Mouse (Mus musculus) forebrain, postnatal 0 days (tissue): ENCODE results near the gene Ext2. TPM values are rescaled to one million over a fixed set of nuclear protein-coding genes. Genes with fewer than 3 reads are reported as not detected.

Experiments
- ATAC-seq: fragments of 200-750 bp; cut with Nextera tagmentation; 2 replicates; pipeline ENCODE4 v1.8.0; 2017; ENCODE audit warnings: mild to moderate bottlenecking, moderate library complexity
- DNase-seq: peaks from one replicate; pipeline ENCODE4 v3.0.0-alpha.2; 2015
- H3K27ac ChIP-seq: fragments of 300-500 bp; sonication (generic); 2 replicates; pipeline ENCODE4 v1.5.1; 2014; ENCODE audit warnings: low read depth, mild to moderate bottlenecking, antibody characterized with exemption, low read length, moderate library complexity, mixed read lengths
- H3K27me3 ChIP-seq: fragments of 300-500 bp; sonication (generic); 2 replicates; pipeline ENCODE4 v1.6.1; 2014; ENCODE audit warnings: mild to moderate bottlenecking, low read length, mixed read lengths; ENCODE audit not compliant: insufficient read depth
- H3K36me3 ChIP-seq: fragments of 300-500 bp; sonication (generic); 2 replicates; pipeline ENCODE4 v1.6.1; 2014; ENCODE audit warnings: mild to moderate bottlenecking, moderate library complexity; ENCODE audit not compliant: insufficient read depth
- H3K4me1 ChIP-seq: fragments of 300-500 bp; sonication (generic); 2 replicates; pipeline ENCODE4 v1.6.1; 2014; ENCODE audit warnings: antibody characterized with exemption; ENCODE audit not compliant: insufficient read depth
- H3K4me2 ChIP-seq: fragments of 300-500 bp; sonication (generic); 2 replicates; pipeline ENCODE4 v1.6.1; 2014; ENCODE audit warnings: low read depth, mild to moderate bottlenecking, moderate library complexity
- H3K4me3 ChIP-seq: fragments of 300-500 bp; sonication (generic); 2 replicates; pipeline ENCODE4 v1.5.1; 2014; ENCODE audit warnings: low read depth, low read length, mixed read lengths
- H3K9ac ChIP-seq: fragments of 300-500 bp; sonication (generic); 2 replicates; pipeline ENCODE4 v1.6.1; 2014; ENCODE audit warnings: mild to moderate bottlenecking
- H3K9me3 ChIP-seq: fragments of 300-500 bp; sonication (generic); 2 replicates; pipeline ENCODE4 v1.6.1; 2016; ENCODE audit warnings: low read length
- CTCF ChIP-seq: sonication (generic); IDR thresholded peaks from 2 replicates; pipeline ENCODE4 v1.5.1; 2016; ENCODE audit warnings: antibody characterized with exemption, control low read depth, low read depth
- WGBS: fragments of 180-500 bp; shearing (Covaris S2); extraction: QIAGEN DNeasy Blood & Tissue Kit; methylation state at CpG from one replicate; pipeline ENCODE4 v1.1.7; 2014; 5-methylcytosine and 5-hydroxymethylcytosine counted together
- polyA plus RNA-seq: library from polyadenylated mRNA; unstranded; fragments of >200 nt; fragmentation: Nextera tagmentation; extraction: Ambion mirVana; gene quantifications from 2 replicates; pipeline ENCODE4 v1.2.1, GENCODE M21; 2015
- total RNA-seq: library from RNA; depleted of rRNA; stranded (reverse); fragments of >200 nt; gene quantifications from 2 replicates; pipeline ENCODE4 v1.2.3, GENCODE M21; 2014

The Ext2 gene
- total and polyA plus RNA-seq, 2 experiments from 2014 or later, result 37.7 to 68.6 TPM

DNA sequence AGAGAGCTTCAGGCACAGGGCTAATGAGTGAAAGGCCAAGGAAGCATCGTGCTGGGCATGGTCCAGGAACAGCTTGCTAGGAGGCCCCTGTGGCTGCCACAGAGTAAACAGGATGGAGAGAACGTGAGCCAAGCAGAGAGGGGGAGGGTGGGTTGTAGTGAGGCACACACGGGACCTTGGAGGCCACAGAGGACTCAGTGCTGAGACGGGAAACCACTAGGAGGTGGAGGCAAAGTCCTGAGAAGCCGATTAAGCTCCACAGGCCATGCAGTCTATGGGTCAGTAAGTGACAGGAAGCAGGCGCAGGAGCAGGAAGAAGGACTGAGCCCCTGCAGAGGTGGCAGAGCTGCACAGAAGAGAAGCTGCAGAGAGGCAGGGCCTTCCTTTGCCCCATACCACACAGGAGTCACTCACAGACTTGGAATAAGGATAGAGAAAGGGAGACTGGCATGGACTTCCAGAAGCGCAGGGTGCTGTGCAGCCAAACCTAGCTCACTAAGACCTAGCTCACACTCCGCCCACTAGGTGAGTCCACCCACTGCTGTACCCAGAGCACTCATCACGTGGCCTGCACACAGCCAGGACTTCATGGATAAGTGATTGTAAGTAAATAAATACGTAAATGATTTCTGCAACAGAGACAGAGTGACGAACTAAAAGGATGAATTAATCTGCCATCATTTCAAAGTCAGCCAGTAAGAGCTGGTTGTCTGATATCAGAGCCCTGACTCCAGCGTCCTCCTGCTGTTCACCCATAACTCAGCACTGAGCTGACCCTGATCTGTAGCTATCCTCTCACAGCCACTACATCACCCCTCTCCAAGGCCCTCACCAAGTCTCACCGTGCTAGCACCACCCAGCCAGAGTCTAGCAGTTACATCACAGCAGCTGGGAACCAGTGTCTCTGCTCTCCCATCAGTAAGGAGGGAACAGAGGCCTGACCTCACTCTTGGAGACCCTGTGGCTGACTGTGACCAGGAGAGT, 30.6 kb downstream of the Ext2 start:
- Histone ChIP-seq H3K9ac (no peak overlapping the region), H3K9me3 (no peaks in the 10 kb centered on the region), H3K4me3 (no peak overlapping the region), H3K27me3 (no peaks in the 10 kb centered on the region), H3K4me1 (no peaks in the 10 kb centered on the region), H3K36me3 (peaks cover 54% of the 10 kb centered on the region), H3K27ac (no peak overlapping the region), H3K4me2 (no peak overlapping the region)
- ATAC-seq (peak; percentile 79), DNase-seq (peak; percentile 30)
- WGBS, result 62% methylated on average over 13 of the region's 13 CpGs
- TF ChIP-seq CTCF, result no peak

GRCm38 (mm10) chr2:93790798-93791345, 31.5 kb downstream of the Ext2 start:
- Histone ChIP-seq H3K36me3 (peaks cover 48% of the 10 kb centered on the region), H3K9me3 (no peaks in the 10 kb centered on the region), H3K27ac (no peak overlapping the region), H3K4me1 (no peaks in the 10 kb centered on the region), H3K27me3 (no peaks in the 10 kb centered on the region), H3K9ac (no peak overlapping the region), H3K4me2 (no peak overlapping the region), H3K4me3 (no peak overlapping the region)
- WGBS, result 91% methylated on average over 4 of the region's 4 CpGs
- no peak for ATAC-seq
- no peak for TF ChIP-seq CTCF
- DNase-seq, result no peak

DNA sequence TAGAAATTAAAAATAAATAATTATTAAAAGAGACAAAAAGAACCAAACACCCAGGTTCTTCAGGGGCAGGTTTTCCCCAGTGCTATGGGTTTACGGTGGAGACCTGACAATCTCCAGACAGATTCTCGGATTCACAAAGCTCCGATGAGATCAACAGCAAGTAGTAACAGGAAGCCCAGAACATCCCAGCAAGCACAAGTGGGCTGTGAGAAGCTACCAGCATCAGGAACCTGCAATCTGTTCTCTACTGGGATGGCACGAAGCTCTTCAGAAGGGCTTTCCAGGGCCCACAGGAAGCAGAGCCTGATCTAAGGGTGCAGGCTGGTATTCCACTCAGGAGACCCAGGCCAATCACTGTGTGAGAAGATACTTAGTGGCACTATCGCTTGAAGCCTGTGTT, 33.8 kb downstream of the Ext2 start:
- no peaks in the 10 kb centered on the region for H3K9me3 ChIP-seq
- no peak overlapping the region for H3K27ac ChIP-seq
- DNase-seq (no peak), ATAC-seq (no peak)
- no peaks in the 10 kb centered on the region for H3K27me3 ChIP-seq
- no peak overlapping the region for H3K4me2 ChIP-seq
- H3K9ac ChIP-seq, result no peak overlapping the region
- H3K4me1 ChIP-seq, result 0 out of 2 replicates have a peak, but pooled peaks cover 8% of the 10 kb centered on the region
- peaks cover 31% of the 10 kb centered on the region for H3K36me3 ChIP-seq
- TF ChIP-seq CTCF, result no peak
- 91% methylated on average over 5 of the region's 5 CpGs for WGBS
- no peak overlapping the region for H3K4me3 ChIP-seq

GRCm38 (mm10) chr2:93786175-93786574, 36.2 kb downstream of the Ext2 start:
- TF ChIP-seq CTCF, result peak; percentile 86
- H3K9me3 ChIP-seq, result no peaks in the 10 kb centered on the region
- H3K27ac ChIP-seq, result no peak overlapping the region
- H3K9ac ChIP-seq, result no peak overlapping the region
- H3K36me3 ChIP-seq, result peaks cover 30% of the 10 kb centered on the region
- 50% methylated on average over 4 of the region's 4 CpGs for WGBS
- peak; percentile 78 for ATAC-seq
- H3K4me2 ChIP-seq, result no peak overlapping the region
- H3K4me1 ChIP-seq, result 0 out of 2 replicates have a peak, but pooled peaks cover 8% of the 10 kb centered on the region
- DNase-seq, result peak; percentile 92
- no peak overlapping the region for H3K4me3 ChIP-seq
- H3K27me3 ChIP-seq, result no peaks in the 10 kb centered on the region

DNA sequence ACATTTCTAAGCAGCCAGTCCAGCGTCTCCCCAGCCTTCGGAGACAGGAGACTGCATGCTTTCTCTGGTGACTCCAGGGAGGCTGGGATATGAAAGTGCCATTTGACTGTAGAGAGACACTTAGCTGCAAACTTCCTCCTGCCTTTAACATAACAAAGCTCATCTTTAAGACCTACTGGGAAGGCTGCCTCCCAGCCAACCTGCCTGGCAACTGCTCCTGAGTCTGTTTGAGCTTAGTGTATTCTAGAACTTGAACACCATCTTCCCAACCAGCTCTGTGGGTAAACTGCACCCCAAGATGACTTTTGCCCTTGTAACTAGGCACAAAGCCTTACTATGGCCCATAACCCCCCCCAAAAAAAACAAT, 37.0 kb downstream of the Ext2 start:
- Histone ChIP-seq H3K4me2 (no peak overlapping the region), H3K4me3 (no peak overlapping the region), H3K36me3 (peaks cover 29% of the 10 kb centered on the region), H3K4me1 (0 out of 2 replicates have a peak, but pooled peaks cover 8% of the 10 kb centered on the region), H3K27me3 (no peaks in the 10 kb centered on the region), H3K9me3 (no peaks in the 10 kb centered on the region), H3K27ac (no peak overlapping the region), H3K9ac (no peak overlapping the region)
- TF ChIP-seq CTCF, result no peak
- DNase-seq (no peak), ATAC-seq (no peak)
- WGBS, result 53% methylated on average over 2 of the region's 2 CpGs

GRCm38 (mm10) chr2:93784721-93785431, 37.5 kb downstream of the Ext2 start:
- Histone ChIP-seq H3K4me2 (no peak overlapping the region), H3K9me3 (no peaks in the 10 kb centered on the region), H3K4me3 (no peak overlapping the region), H3K4me1 (0 out of 2 replicates have a peak, but pooled peaks cover 8% of the 10 kb centered on the region), H3K27ac (no peak overlapping the region), H3K9ac (no peak overlapping the region), H3K27me3 (no peaks in the 10 kb centered on the region), H3K36me3 (peaks cover 23% of the 10 kb centered on the region)
- DNase-seq, result no peak
- WGBS, result 34% methylated on average over 12 of the region's 12 CpGs
- ATAC-seq, result no peak
- no peak for TF ChIP-seq CTCF
